Mouse (Mus musculus): Measurements from ENCODE around the gene Mdh2. TPM values are rescaled to one million over a fixed set of nuclear protein-coding genes. Genes with fewer than 3 reads are reported as not detected.

Mdh2 gene
- polyA plus RNA-seq, 1 experiment from 2014 or later: 279 TPM

GRCm38 (mm10) chr5:135761881-135762280 is 16.4 kb upstream of the Mdh2 start:
- Histone ChIP-seq H3K36me3 (ENCODE audit: control insufficient read depth, insufficient read depth) (no peaks in the 10 kb centered on the region), H3K4me2 (ENCODE audit: low read depth, low read length) (no peak overlapping the region), H3K27ac (ENCODE audit: low read length) (no peak overlapping the region), H3K4me3 (ENCODE audit: low read depth, low read length) (no peak overlapping the region), H3K9me3 (replicated peaks; ENCODE audit: control insufficient read depth, low read length) (no peaks in the 10 kb centered on the region), H3K27me3 (ENCODE audit: control insufficient read depth, insufficient read depth, low read depth, low read length) (no peaks in the 10 kb centered on the region), H3K9ac (ENCODE audit: low read depth, low read length) (no peak overlapping the region), H3K4me1 (ENCODE audit: control insufficient read depth, low read depth, low read length) (no peaks in the 10 kb centered on the region)
- ATAC-seq (ENCODE audit: low read depth): no peak
- 69% methylated on average over 3 of the region's 3 CpGs for WGBS (ENCODE audit: insufficient replicate concordance)

GRCm38 (mm10) chr5:135763526-135763925 is 14.8 kb upstream of the Mdh2 start:
- Histone ChIP-seq H3K4me1 (ENCODE audit: control insufficient read depth, low read depth, low read length) (no peaks in the 10 kb centered on the region), H3K36me3 (ENCODE audit: control insufficient read depth, insufficient read depth) (no peaks in the 10 kb centered on the region), H3K27me3 (ENCODE audit: control insufficient read depth, insufficient read depth, low read depth, low read length) (no peaks in the 10 kb centered on the region), H3K4me2 (ENCODE audit: low read depth, low read length) (no peak overlapping the region), H3K4me3 (ENCODE audit: low read depth, low read length) (no peak overlapping the region), H3K9me3 (replicated peaks; ENCODE audit: control insufficient read depth, low read length) (no peaks in the 10 kb centered on the region), H3K27ac (ENCODE audit: low read length) (no peak overlapping the region), H3K9ac (ENCODE audit: low read depth, low read length) (no peak overlapping the region)
- WGBS (ENCODE audit: insufficient replicate concordance): 4% methylated on average over 7 of the region's 7 CpGs
- ATAC-seq (ENCODE audit: low read depth): no peak

- 36% methylated on average over 3 of the region's 3 CpGs for WGBS (ENCODE audit: insufficient replicate concordance)
- H3K36me3 ChIP-seq (ENCODE audit: control insufficient read depth, insufficient read depth): no peaks in the 10 kb centered on the region
Measured at GRCm38 (mm10) chr5:135764971-135765370, 13.3 kb upstream of the Mdh2 start.

GRCm38 (mm10) chr5:135772519-135772918 is 5.8 kb upstream of the Mdh2 start:
- ATAC-seq (ENCODE audit: low read depth): no peak
- Histone ChIP-seq H3K4me1 (ENCODE audit: control insufficient read depth, low read depth, low read length) (peaks cover 9% of the 10 kb centered on the region), H3K9ac (ENCODE audit: low read depth, low read length) (no peak overlapping the region), H3K36me3 (ENCODE audit: control insufficient read depth, insufficient read depth) (no peaks in the 10 kb centered on the region), H3K27ac (ENCODE audit: low read length) (no peak overlapping the region), H3K9me3 (replicated peaks; ENCODE audit: control insufficient read depth, low read length) (no peaks in the 10 kb centered on the region), H3K4me2 (ENCODE audit: low read depth, low read length) (no peak overlapping the region), H3K27me3 (ENCODE audit: control insufficient read depth, insufficient read depth, low read depth, low read length) (no peaks in the 10 kb centered on the region), H3K4me3 (ENCODE audit: low read depth, low read length) (no peak overlapping the region)
- WGBS (ENCODE audit: insufficient replicate concordance): 15% methylated on average over 3 of the region's 3 CpGs

More at GRCm38 (mm10) chr5:135764971-135765370, 13.3 kb upstream of the Mdh2 start:
- H3K4me2 ChIP-seq (ENCODE audit: low read depth, low read length): no peak overlapping the region
- ATAC-seq (ENCODE audit: low read depth): no peak
- H3K9ac ChIP-seq (ENCODE audit: low read depth, low read length): no peak overlapping the region
- H3K27ac ChIP-seq (ENCODE audit: low read length): no peak overlapping the region
- no peaks in the 10 kb centered on the region for H3K4me1 ChIP-seq (ENCODE audit: control insufficient read depth, low read depth, low read length)
- no peaks in the 10 kb centered on the region for H3K27me3 ChIP-seq (ENCODE audit: control insufficient read depth, insufficient read depth, low read depth, low read length)
- H3K9me3 ChIP-seq (replicated peaks; ENCODE audit: control insufficient read depth, low read length): no peaks in the 10 kb centered on the region
- H3K4me3 ChIP-seq (ENCODE audit: low read depth, low read length): no peak overlapping the region

GRCm38 (mm10) chr5:135776546-135776945 is 1.7 kb upstream of the Mdh2 start:
- Histone ChIP-seq H3K27ac (ENCODE audit: low read length) (no peak overlapping the region), H3K4me3 (ENCODE audit: low read depth, low read length) (no peak overlapping the region), H3K9me3 (replicated peaks; ENCODE audit: control insufficient read depth, low read length) (no peaks in the 10 kb centered on the region), H3K9ac (ENCODE audit: low read depth, low read length) (no peak overlapping the region), H3K4me2 (ENCODE audit: low read depth, low read length) (no peak overlapping the region), H3K27me3 (ENCODE audit: control insufficient read depth, insufficient read depth, low read depth, low read length) (no peaks in the 10 kb centered on the region), H3K36me3 (ENCODE audit: control insufficient read depth, insufficient read depth) (no peaks in the 10 kb centered on the region), H3K4me1 (ENCODE audit: control insufficient read depth, low read depth, low read length) (peaks cover 37% of the 10 kb centered on the region)
- 71% methylated on average over 4 of the region's 4 CpGs for WGBS (ENCODE audit: insufficient replicate concordance)
- ATAC-seq (ENCODE audit: low read depth): no peak

GRCm38 (mm10) chr5:135777796-135778470 is 347 bp upstream of the Mdh2 start, which contains the start of gene Styxl1:
Gene Styxl1 (minus strand): TSS chr5:135778385.
- Histone ChIP-seq H3K9ac (ENCODE audit: low read depth, low read length) (peak within 1 kb of the TSS; percentile 99), H3K4me3 (ENCODE audit: low read depth, low read length) (peak within 1 kb of the TSS; percentile 98), H3K27ac (ENCODE audit: low read length) (peak within 1 kb of the TSS; percentile 95), H3K4me2 (ENCODE audit: low read depth, low read length) (peak within 1 kb of the TSS; percentile 94), H3K36me3 (ENCODE audit: control insufficient read depth, insufficient read depth) (peaks cover 6% of the 10 kb centered on the region), H3K9me3 (replicated peaks; ENCODE audit: control insufficient read depth, low read length) (no peaks in the 10 kb centered on the region), H3K4me1 (ENCODE audit: control insufficient read depth, low read depth, low read length) (peaks cover 42% of the 10 kb centered on the region), H3K27me3 (ENCODE audit: control insufficient read depth, insufficient read depth, low read depth, low read length) (no peaks in the 10 kb centered on the region)
- ATAC-seq (ENCODE audit: low read depth): peak; percentile 3; the same call in 1 of the 2 replicates
- WGBS (ENCODE audit: insufficient replicate concordance): under 1% methylated on average over 45 of the region's 45 CpGs

GRCm38 (mm10) chr5:135780331-135780730 is 2.1 kb downstream of the Mdh2 start:
- no peak for ATAC-seq (ENCODE audit: low read depth)
- Histone ChIP-seq H3K4me3 (ENCODE audit: low read depth, low read length) (no peak overlapping the region), H3K9ac (ENCODE audit: low read depth, low read length) (no peak overlapping the region), H3K27me3 (ENCODE audit: control insufficient read depth, insufficient read depth, low read depth, low read length) (no peaks in the 10 kb centered on the region), H3K36me3 (ENCODE audit: control insufficient read depth, insufficient read depth) (peaks cover 25% of the 10 kb centered on the region), H3K27ac (ENCODE audit: low read length) (no peak overlapping the region), H3K9me3 (replicated peaks; ENCODE audit: control insufficient read depth, low read length) (no peaks in the 10 kb centered on the region), H3K4me2 (ENCODE audit: low read depth, low read length) (peak overlapping the region; percentile 83; the same call in 1 of the 2 replicates), H3K4me1 (ENCODE audit: control insufficient read depth, low read depth, low read length) (peaks cover 42% of the 10 kb centered on the region)
- 40% methylated on average over 8 of the region's 8 CpGs for WGBS (ENCODE audit: insufficient replicate concordance)

GRCm38 (mm10) chr5:135782901-135783300 is 4.6 kb downstream of the Mdh2 start:
- no peaks in the 10 kb centered on the region for H3K27me3 ChIP-seq (ENCODE audit: control insufficient read depth, insufficient read depth, low read depth, low read length)
- H3K36me3 ChIP-seq (ENCODE audit: control insufficient read depth, insufficient read depth): peaks cover 46% of the 10 kb centered on the region
- H3K9me3 ChIP-seq (replicated peaks; ENCODE audit: control insufficient read depth, low read length): no peaks in the 10 kb centered on the region
- no peak overlapping the region for H3K9ac ChIP-seq (ENCODE audit: low read depth, low read length)
- peaks cover 31% of the 10 kb centered on the region for H3K4me1 ChIP-seq (ENCODE audit: control insufficient read depth, low read depth, low read length)
- ATAC-seq (ENCODE audit: low read depth): no peak
- no peak overlapping the region for H3K4me3 ChIP-seq (ENCODE audit: low read depth, low read length)
- WGBS (ENCODE audit: insufficient replicate concordance): 76% methylated on average over 4 of the region's 4 CpGs
- no peak overlapping the region for H3K27ac ChIP-seq (ENCODE audit: low read length)
- no peak overlapping the region for H3K4me2 ChIP-seq (ENCODE audit: low read depth, low read length)

- ATAC-seq (ENCODE audit: low read depth): peak; percentile 56; the same call in 1 of the 2 replicates
- Histone ChIP-seq H3K27me3 (ENCODE audit: control insufficient read depth, insufficient read depth, low read depth, low read length) (no peaks in the 10 kb centered on the region), H3K9ac (ENCODE audit: low read depth, low read length) (peak overlapping the region; percentile 35; the same call in 1 of the 2 replicates), H3K4me3 (ENCODE audit: low read depth, low read length) (peak overlapping the region; percentile 37), H3K36me3 (ENCODE audit: control insufficient read depth, insufficient read depth) (peaks cover 15% of the 10 kb centered on the region), H3K9me3 (replicated peaks; ENCODE audit: control insufficient read depth, low read length) (no peaks in the 10 kb centered on the region), H3K4me2 (ENCODE audit: low read depth, low read length) (peak overlapping the region; percentile 44), H3K4me1 (ENCODE audit: control insufficient read depth, low read depth, low read length) (no peaks in the 10 kb centered on the region; the same call in 1 of the 2 replicates), H3K27ac (ENCODE audit: low read length) (no peak overlapping the region)
- 19% methylated on average over 20 of the region's 20 CpGs for WGBS (ENCODE audit: insufficient replicate concordance)
Measured at GRCm38 (mm10) chr5:135793996-135794858, 15.9 kb downstream of the Mdh2 start.
